Mouse (Mus musculus): Measurements from ENCODE around the gene Nags. TPM values are rescaled to one million over a fixed set of nuclear protein-coding genes. Genes with fewer than 3 reads are reported as not detected.

Nags gene
- polyA plus RNA-seq, 1 experiment from 2014 or later = not detected

DNA sequence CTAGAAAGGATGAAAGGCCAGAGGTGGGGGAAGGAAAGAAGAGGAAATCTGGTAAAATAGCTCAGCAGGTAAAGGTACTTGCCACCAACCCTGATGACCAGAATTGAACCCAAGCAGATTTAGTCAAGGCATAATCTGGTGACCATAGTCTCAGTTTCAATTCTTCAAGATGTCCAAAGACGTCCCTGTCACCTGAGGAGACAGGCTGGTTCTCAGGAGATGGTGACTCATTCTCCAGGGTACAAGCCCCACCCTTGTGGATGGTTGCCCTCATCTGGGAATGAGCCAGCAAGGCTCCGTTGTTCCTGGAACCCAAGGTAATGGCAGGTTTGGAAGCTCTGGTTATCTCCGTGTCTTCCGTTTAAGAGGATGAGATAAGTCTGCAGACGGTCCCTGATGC is 33.7 kb upstream of the Nags start:
- peaks cover 26% of the 10 kb centered on the region for H3K27me3 ChIP-seq (ENCODE audit: control insufficient read depth, insufficient read depth, low read length)
- no peak overlapping the region for H3K4me3 ChIP-seq (ENCODE audit: low read length)
- H3K36me3 ChIP-seq (ENCODE audit: control insufficient read depth, insufficient read depth, low read length) = no peaks in the 10 kb centered on the region
- no peak overlapping the region for H3K9ac ChIP-seq (ENCODE audit: low read depth, low read length)
- ATAC-seq (ENCODE audit: low FRiP score, low TSS enrichment) = no peak
- no peak overlapping the region for H3K27ac ChIP-seq (ENCODE audit: low read depth, low read length)
- no peaks in the 10 kb centered on the region for H3K4me1 ChIP-seq (ENCODE audit: control insufficient read depth, insufficient read depth, low read length)
- 79% methylated on average over 5 of the region's 5 CpGs for WGBS
- no peak overlapping the region for H3K4me2 ChIP-seq (replicated peaks; ENCODE audit: low read depth, low read length)
- H3K9me3 ChIP-seq (ENCODE audit: control insufficient read depth, low read length) = no peaks in the 10 kb centered on the region

DNA sequence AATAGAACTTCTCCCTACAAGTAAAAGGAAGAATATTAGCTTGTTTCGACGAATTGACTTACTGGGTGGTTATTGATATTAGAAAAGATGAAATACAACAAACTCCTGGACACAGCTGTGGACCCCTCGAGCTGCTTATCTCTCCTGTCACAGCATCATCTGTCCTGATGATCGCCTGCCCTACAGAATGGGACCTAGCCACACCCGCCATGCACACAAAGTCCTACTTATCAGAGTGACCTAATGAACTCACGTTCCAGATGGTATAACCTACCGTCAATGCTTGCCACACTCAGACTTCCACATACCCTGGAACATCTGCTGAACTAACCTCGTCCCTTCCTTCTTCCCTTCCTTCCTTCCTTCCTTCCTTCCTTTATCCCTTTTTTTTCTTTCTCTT is 29.1 kb upstream of the Nags start:
- Histone ChIP-seq H3K4me3 (ENCODE audit: low read length) (no peak overlapping the region), H3K9ac (ENCODE audit: low read depth, low read length) (no peak overlapping the region), H3K4me1 (ENCODE audit: control insufficient read depth, insufficient read depth, low read length) (no peaks in the 10 kb centered on the region), H3K27me3 (ENCODE audit: control insufficient read depth, insufficient read depth, low read length) (no peaks in the 10 kb centered on the region), H3K9me3 (ENCODE audit: control insufficient read depth, low read length) (no peaks in the 10 kb centered on the region), H3K36me3 (ENCODE audit: control insufficient read depth, insufficient read depth, low read length) (no peaks in the 10 kb centered on the region), H3K27ac (ENCODE audit: low read depth, low read length) (no peak overlapping the region), H3K4me2 (replicated peaks; ENCODE audit: low read depth, low read length) (no peak overlapping the region)
- 82% methylated on average over 8 of the region's 8 CpGs for WGBS
- ATAC-seq (ENCODE audit: low FRiP score, low TSS enrichment) = no peak

DNA sequence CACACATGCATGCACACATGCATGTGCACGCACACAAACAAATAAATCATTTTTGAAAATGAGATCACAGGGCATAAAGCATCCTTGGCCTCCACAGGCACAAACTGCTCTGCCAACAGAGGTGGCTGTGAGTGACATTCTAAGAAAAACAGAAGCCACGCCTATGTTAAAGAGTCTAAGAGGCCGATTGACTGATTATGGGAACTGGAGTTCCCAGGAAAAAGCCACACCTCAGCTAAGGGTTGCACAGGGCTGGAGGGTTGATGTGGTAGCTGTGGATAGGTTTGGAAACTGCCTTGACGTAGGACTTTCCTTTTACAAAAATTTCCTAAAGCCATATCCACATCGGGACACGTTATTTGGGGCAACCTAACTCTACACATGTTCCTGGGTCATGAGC is 27.9 kb upstream of the Nags start:
- Histone ChIP-seq H3K4me3 (ENCODE audit: low read length) (no peak overlapping the region), H3K4me2 (replicated peaks; ENCODE audit: low read depth, low read length) (no peak overlapping the region), H3K9me3 (ENCODE audit: control insufficient read depth, low read length) (no peaks in the 10 kb centered on the region), H3K9ac (ENCODE audit: low read depth, low read length) (no peak overlapping the region), H3K4me1 (ENCODE audit: control insufficient read depth, insufficient read depth, low read length) (no peaks in the 10 kb centered on the region), H3K36me3 (ENCODE audit: control insufficient read depth, insufficient read depth, low read length) (no peaks in the 10 kb centered on the region), H3K27me3 (ENCODE audit: control insufficient read depth, insufficient read depth, low read length) (no peaks in the 10 kb centered on the region), H3K27ac (ENCODE audit: low read depth, low read length) (no peak overlapping the region)
- WGBS = 81% methylated on average over 6 of the region's 6 CpGs
- no peak for ATAC-seq (ENCODE audit: low FRiP score, low TSS enrichment)

DNA sequence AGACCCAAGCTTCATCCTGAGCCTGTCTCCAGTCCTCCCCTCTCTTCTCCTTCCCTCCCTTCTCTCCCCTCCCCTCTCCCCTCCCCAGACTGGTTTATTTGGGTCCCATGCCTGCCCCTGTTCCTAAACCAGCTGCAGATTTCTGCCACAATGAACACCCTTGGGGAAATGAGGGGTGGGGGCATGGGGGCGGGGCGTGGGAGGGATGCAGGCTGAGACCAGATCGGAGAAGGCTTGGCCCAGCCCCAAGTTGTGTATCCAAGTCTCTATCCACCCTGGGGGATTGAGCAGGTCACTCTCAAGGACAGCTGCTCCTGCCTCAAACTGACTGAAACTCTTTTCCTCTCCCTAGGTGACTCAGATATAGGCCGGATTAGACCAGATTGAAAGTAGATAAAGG is 10.8 kb upstream of the Nags start:
- H3K4me1 ChIP-seq (ENCODE audit: control insufficient read depth, insufficient read depth, low read length) = 0 out of 2 replicates have a peak, but pooled peaks cover 3% of the 10 kb centered on the region
- H3K9me3 ChIP-seq (ENCODE audit: control insufficient read depth, low read length) = no peaks in the 10 kb centered on the region
- no peak for ATAC-seq (ENCODE audit: low FRiP score, low TSS enrichment)
- no peak overlapping the region for H3K27ac ChIP-seq (ENCODE audit: low read depth, low read length)
- no peak overlapping the region for H3K4me2 ChIP-seq (replicated peaks; ENCODE audit: low read depth, low read length)
- 32% methylated on average over 4 of the region's 4 CpGs for WGBS
- H3K9ac ChIP-seq (ENCODE audit: low read depth, low read length) = no peak overlapping the region
- H3K36me3 ChIP-seq (ENCODE audit: control insufficient read depth, insufficient read depth, low read length) = no peaks in the 10 kb centered on the region
- H3K4me3 ChIP-seq (ENCODE audit: low read length) = no peak overlapping the region
- no peaks in the 10 kb centered on the region; the same call in 1 of the 2 replicates for H3K27me3 ChIP-seq (ENCODE audit: control insufficient read depth, insufficient read depth, low read length)

DNA sequence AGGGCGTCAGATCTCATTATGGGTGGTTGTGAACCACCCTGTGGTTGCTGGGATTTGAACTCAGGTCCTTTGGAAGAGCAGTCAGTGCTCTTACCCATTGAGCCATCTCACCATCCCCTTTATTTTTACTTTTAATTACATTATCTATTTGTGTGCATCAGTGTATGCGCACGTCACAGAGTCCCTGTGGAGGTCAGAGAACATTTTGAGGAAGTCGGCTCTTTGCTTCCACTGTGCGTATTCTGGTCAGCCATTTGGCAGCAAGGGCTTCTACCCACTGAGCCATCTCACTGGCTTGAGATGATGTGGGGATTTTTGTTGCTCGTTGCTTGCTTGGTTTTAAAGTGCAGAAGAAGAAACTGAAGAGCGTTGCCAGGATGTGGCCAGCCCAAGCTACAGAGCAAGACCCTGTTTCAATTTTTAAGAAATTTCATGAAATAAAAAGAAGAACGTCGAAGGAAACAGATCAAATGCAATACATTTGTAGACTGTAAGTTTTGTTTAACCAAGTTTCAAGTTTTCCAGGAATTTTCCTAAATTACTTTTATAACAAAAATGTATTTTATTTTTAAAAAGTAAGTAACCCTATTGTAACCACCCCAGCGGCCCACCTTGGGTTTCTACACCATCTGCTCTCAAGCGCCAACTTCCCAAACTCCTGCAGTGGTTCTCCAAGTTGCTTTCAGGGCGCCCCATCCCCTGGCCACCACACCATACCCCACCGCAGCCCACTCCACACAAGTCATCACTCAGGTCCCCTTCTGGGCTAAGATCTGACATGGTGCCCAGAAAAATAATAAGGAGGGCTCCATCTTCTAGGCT is 7.5 kb upstream of the Nags start:
- WGBS = 51% methylated on average over 13 of the region's 13 CpGs
- H3K4me1 ChIP-seq (ENCODE audit: control insufficient read depth, insufficient read depth, low read length) = peaks cover 6% of the 10 kb centered on the region; the same call in 1 of the 2 replicates
- no peaks in the 10 kb centered on the region; the same call in 1 of the 2 replicates for H3K27me3 ChIP-seq (ENCODE audit: control insufficient read depth, insufficient read depth, low read length)
- H3K9ac ChIP-seq (ENCODE audit: low read depth, low read length) = no peak overlapping the region
- H3K4me3 ChIP-seq (ENCODE audit: low read length) = no peak overlapping the region; the same call in 1 of the 2 replicates
- no peak overlapping the region for H3K27ac ChIP-seq (ENCODE audit: low read depth, low read length)
- no peaks in the 10 kb centered on the region for H3K36me3 ChIP-seq (ENCODE audit: control insufficient read depth, insufficient read depth, low read length)
- no peaks in the 10 kb centered on the region for H3K9me3 ChIP-seq (ENCODE audit: control insufficient read depth, low read length)
- peak overlapping the region; percentile 47 for H3K4me2 ChIP-seq (replicated peaks; ENCODE audit: low read depth, low read length)
- 0 out of 2 replicates have a peak, but pooled peaks have one; percentile 3 for ATAC-seq (ENCODE audit: low FRiP score, low TSS enrichment)

DNA sequence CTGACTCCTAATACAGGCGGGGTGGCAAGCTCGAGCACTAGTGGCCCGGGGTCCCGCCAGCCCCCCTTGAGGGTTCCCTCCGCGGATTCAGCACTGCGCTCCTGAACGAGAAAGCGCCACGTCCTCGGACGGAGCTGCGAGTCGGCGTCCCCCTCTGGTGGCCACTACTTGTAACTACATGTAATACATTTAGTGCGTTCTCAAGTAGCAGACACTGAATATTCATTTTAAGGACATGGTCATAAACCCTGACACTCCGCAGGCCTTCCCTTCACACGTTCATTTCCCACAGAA is 6.9 kb upstream of the Nags start:
- Histone ChIP-seq H3K36me3 (ENCODE audit: control insufficient read depth, insufficient read depth, low read length) (no peaks in the 10 kb centered on the region), H3K9ac (ENCODE audit: low read depth, low read length) (no peak overlapping the region), H3K27ac (ENCODE audit: low read depth, low read length) (no peak overlapping the region), H3K27me3 (ENCODE audit: control insufficient read depth, insufficient read depth, low read length) (peaks cover under 1% of the 10 kb centered on the region; the same call in 1 of the 2 replicates), H3K4me3 (ENCODE audit: low read length) (no peak overlapping the region; the same call in 1 of the 2 replicates), H3K9me3 (ENCODE audit: control insufficient read depth, low read length) (no peaks in the 10 kb centered on the region), H3K4me1 (ENCODE audit: control insufficient read depth, insufficient read depth, low read length) (peaks cover 6% of the 10 kb centered on the region; the same call in 1 of the 2 replicates), H3K4me2 (replicated peaks; ENCODE audit: low read depth, low read length) (peak overlapping the region; percentile 47)
- under 1% methylated on average over 18 of the region's 18 CpGs for WGBS
- peak; percentile 53 for ATAC-seq (ENCODE audit: low FRiP score, low TSS enrichment)

DNA sequence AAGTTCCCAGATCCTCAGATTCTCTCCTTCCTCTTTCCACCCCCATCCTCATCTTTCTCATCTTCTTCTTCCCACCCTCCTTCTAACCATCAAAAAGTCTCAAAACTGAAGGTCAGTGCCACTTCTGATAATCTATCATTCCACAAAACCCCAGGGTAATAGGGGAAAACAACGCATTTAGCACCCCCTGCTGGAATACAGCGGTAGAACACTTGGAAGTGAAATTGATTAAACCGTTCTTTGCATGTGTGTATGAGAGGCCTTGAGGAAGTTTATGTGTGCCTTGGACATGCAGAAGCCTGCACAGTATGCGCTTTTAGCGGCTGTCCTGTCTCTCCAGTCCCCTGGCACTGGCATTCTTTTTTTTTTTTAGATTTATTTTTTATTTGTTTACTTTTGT is 4.8 kb upstream of the Nags start:
- peaks cover 17% of the 10 kb centered on the region for H3K27me3 ChIP-seq (ENCODE audit: control insufficient read depth, insufficient read depth, low read length)
- peaks cover 3% of the 10 kb centered on the region; the same call in 1 of the 2 replicates for H3K4me1 ChIP-seq (ENCODE audit: control insufficient read depth, insufficient read depth, low read length)
- no peak overlapping the region for H3K9ac ChIP-seq (ENCODE audit: low read depth, low read length)
- H3K36me3 ChIP-seq (ENCODE audit: control insufficient read depth, insufficient read depth, low read length) = no peaks in the 10 kb centered on the region
- H3K4me3 ChIP-seq (ENCODE audit: low read length) = no peak overlapping the region
- ATAC-seq (ENCODE audit: low FRiP score, low TSS enrichment) = no peak
- H3K9me3 ChIP-seq (ENCODE audit: control insufficient read depth, low read length) = no peaks in the 10 kb centered on the region
- no peak overlapping the region for H3K4me2 ChIP-seq (replicated peaks; ENCODE audit: low read depth, low read length)
- 4% methylated on average over 5 of the region's 5 CpGs for WGBS
- H3K27ac ChIP-seq (ENCODE audit: low read depth, low read length) = no peak overlapping the region

DNA sequence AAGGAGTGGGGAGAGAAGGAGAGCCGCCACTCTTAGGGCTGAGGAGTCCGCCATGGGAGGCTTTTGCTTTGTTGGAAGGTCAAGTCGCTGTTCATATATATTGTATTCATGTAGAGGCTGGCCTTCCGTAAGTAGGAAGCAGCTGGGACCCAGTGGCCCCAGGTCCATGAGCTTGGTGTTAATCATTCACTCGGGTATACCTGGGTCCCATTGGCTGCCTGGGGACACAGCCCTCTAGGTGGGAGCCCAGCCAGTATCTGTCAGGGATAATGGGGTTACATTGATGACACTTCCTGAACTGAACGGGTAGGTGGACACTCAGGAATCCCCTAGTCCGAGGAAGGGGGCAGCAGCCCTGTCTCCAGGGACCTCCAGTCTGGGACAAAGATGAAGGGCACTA is 3.0 kb upstream of the Nags start:
- Histone ChIP-seq H3K9ac (ENCODE audit: low read depth, low read length) (no peak overlapping the region), H3K27me3 (ENCODE audit: control insufficient read depth, insufficient read depth, low read length) (peaks cover 35% of the 10 kb centered on the region), H3K4me2 (replicated peaks; ENCODE audit: low read depth, low read length) (no peak overlapping the region), H3K4me3 (ENCODE audit: low read length) (no peak overlapping the region), H3K9me3 (ENCODE audit: control insufficient read depth, low read length) (no peaks in the 10 kb centered on the region), H3K4me1 (ENCODE audit: control insufficient read depth, insufficient read depth, low read length) (peaks cover 6% of the 10 kb centered on the region), H3K27ac (ENCODE audit: low read depth, low read length) (no peak overlapping the region), H3K36me3 (ENCODE audit: control insufficient read depth, insufficient read depth, low read length) (no peaks in the 10 kb centered on the region)
- 60% methylated on average over 7 of the region's 7 CpGs for WGBS
- no peak for ATAC-seq (ENCODE audit: low FRiP score, low TSS enrichment)

DNA sequence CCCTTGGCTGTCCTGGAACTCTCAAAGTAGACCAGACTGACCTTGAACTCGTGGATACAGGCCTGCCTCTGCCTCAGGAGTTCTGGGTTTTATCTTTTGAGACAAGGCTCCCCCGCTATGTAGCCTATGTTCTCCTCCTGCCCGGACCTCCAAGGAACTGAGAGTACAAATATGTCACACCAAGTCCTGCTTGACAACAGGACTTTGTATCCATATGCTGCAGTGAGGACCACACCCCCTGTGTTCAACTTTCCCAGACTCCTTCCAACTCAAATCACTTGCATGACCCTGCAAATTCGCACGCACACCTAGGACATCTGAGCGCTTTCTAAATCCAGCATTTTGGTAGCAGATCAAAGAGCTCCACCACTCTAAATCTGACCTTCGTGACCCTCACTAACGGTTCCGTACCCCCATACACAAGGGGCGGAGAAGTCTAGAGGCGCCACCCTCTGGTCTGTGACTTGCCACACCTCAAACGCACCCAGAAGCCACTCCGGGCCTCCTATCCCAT is 299 bp upstream of the Nags start:
- peak overlapping the region; percentile 53 for H3K4me2 ChIP-seq (replicated peaks; ENCODE audit: low read depth, low read length)
- no peak overlapping the region for H3K27ac ChIP-seq (ENCODE audit: low read depth, low read length)
- H3K27me3 ChIP-seq (ENCODE audit: control insufficient read depth, insufficient read depth, low read length) = peaks cover 53% of the 10 kb centered on the region
- peak overlapping the region; percentile 34 for H3K4me3 ChIP-seq (ENCODE audit: low read length)
- 24% methylated on average over 13 of the region's 13 CpGs for WGBS
- no peaks in the 10 kb centered on the region for H3K9me3 ChIP-seq (ENCODE audit: control insufficient read depth, low read length)
- H3K36me3 ChIP-seq (ENCODE audit: control insufficient read depth, insufficient read depth, low read length) = no peaks in the 10 kb centered on the region
- H3K4me1 ChIP-seq (ENCODE audit: control insufficient read depth, insufficient read depth, low read length) = peaks cover 11% of the 10 kb centered on the region
- no peak; the same call in 1 of the 2 replicates for ATAC-seq (ENCODE audit: low FRiP score, low TSS enrichment)
- 0 out of 2 replicates have a peak overlapping the region, but pooled peaks have one; percentile 23 for H3K9ac ChIP-seq (ENCODE audit: low read depth, low read length)
